Mouse (Mus musculus): ENCODE results near the gene Rdh12.

DNA sequence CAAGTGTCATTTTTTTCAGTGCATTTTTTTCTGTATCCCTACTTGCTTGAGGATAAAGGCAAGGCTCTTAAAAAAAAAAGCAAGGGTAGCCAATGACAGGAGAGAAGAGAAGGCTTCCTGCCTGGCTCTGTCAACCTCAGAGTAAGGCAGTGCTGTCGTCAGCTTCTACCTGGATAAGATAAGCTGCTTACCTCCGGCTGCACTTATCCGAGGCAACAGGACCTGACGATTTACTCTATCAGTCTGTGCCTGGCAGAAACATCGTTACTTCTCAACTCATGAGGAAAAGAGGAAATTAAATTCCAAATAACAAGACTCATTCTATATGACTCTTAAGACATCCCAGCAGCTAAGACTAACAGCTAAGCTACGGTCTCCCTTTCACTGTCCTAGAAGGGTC, 34.2 kb downstream of the Rdh12 start:
- TF ChIP-seq POLR2AphosphoS5 (IDR thresholded peaks at IDR 0.05; ENCODE audit: insufficient replicate concordance, low read depth, low read length) = no peak
- TF ChIP-seq CTCF (IDR thresholded peaks at IDR 0.05; ENCODE audit: low read depth, low read length) = no peak
- TF ChIP-seq TAL1 (conservative IDR thresholded peaks at IDR 0.05; ENCODE audit: low read depth, low read length) = no peak

Data from G1E (cell line).